Mouse (Mus musculus) cerebellum, adult 18-20 months (tissue): ENCODE results near the gene Tlx3.

ENCODE experiments used
- DNase-seq, 2 experiments: peaks; one replicate each; pipeline ENCODE4 v3.0.0; 2021

Tlx3 gene

DNA sequence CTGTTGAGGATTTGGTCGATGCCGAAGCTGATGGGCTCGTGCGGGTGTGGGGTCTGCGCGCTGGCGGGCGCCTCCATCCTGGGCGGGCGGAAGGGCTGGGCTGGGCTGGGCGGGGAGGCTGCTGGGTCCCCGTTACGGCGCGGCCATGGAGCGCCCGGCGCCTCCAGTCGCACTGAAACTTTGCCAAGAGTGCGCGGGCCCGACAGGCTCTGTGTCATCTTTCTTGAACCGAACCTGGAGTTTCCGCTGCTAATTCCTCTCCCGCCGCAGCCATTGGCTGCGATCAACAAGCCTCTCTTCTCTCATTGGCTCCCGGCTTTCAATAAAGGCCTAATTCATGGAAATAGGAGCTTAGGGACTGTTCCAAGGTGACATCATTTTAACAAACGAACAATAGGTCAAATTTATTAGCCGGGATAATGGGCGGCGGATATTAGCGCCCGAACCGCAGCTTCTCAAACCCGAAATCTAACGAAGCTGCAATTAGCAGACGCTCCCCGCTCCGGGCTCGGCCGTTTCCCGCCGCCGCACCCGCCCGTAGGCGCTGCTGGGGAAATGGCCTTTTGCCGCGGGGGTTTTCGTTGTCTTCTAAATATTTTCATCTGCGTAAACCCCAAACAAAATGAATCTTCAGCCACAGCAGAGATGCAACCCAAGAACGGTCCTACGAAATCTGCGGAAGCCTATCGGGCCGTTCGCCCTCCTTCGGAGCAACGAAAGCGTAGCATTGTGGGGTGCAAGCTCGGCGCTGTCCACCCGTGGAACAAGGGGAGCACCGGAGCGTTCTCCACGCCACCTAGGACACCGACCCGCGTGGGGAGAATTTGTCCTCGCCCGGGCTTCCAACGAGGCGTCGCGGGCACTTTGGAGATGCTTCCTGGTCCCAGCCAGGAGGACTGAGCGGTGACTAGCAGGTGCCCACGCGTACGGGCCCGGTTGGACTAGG, at the start of gene Tlx3:
Tlx3 (minus strand) TSS at position 207 of the 946 bp plus-strand sequence.
- peak; percentile 84 to 89 for DNase-seq

DNA sequence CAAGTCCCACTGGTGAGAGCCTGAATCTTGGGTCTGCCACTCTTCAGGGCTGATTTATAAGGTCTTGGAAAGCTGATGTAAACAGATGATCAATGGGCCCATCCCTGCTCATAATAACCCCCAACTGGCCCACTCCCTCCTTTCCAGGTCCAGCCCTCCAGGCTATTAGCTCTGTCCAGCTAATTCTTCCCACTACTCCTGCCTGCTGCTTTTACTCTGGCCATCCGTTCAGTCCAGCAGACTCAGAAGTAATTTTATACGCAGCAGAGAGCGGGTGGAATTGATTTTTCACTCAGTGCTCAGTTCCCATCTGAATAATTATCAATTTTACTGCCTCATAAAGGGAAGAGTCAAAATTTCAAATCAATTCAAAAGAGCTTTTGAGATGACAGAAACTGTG, 36.9 kb upstream of the Tlx3 start:
- DNase-seq: no peak

DNA sequence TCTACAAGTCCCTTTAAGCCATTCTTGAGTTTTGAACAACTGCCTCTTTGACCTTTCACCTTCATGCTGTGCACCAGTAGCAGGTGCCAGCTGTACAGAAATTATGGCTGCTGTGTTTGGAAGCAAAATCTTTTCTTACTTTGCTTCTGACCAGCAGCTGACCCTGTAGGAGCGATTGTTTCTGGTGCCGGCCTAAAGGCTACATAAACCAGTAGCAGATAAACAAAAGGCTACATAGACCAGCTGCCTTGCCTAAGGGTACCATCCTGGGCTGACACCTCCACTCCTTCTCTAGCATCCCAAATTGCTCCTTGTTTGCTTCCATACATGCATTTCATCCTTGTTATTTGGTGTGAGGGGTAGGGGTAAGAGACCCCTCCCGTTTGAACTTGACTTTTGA, 30.7 kb upstream of the Tlx3 start:
- no peak for DNase-seq

DNA sequence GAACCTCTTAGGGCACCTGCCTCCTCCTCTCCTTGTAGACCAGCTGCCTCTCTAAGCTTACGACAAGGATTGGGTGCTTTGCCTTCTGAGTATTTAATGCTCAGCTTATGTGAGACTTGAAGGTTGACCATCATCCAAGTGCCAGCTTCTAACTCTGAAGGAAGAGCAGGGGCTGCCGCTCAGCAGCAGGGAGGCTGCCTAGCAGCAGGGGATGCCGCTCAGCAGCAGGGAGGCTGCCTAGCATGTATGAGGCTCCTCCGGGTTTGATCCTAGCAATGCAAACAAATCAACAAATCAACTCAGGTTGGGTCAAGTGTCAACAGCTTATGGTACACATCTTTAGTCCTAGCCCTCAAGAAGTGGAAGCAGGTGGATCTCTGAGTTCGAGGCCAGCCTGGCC, 28.7 kb upstream of the Tlx3 start:
- no peak for DNase-seq

DNA sequence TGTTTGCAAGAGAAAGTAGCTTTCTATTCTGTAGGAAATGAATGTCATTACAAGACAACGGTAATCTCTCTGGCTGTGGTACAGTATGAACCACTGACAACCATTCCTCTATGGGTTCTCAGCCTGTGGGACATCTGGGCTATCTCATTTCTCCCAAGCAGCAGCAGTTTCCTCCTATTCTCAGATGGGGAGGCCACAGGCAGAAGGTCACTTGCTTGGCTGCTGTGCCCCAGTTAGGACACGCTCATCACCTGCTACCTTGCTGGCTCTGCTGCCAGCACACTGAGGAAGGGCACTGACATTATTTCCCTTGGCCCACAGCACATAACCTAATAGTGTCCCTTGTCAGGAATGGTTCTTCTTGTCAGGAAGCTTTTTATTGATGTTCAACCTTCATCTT, 24.8 kb upstream of the Tlx3 start:
- DNase-seq: no peak

DNA sequence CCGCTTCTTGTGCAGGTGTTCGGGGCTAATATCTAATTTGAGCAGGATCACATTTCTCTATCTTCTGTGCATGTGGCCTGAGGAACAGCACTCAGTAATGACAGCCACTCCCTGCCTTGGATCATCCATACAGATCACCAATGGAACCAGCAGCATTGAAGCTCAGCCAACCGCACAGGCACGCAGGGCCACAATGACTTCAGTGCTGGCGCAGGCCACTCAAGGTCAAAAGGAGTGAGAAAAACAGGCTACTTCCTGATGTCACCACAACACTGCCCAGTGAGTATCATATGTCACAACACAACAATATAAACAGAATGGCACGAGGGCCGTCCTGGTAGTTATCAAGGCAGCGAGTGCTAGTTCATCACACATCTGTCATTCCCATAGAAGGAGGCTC, 23.1 kb upstream of the Tlx3 start:
- no peak for DNase-seq

DNA sequence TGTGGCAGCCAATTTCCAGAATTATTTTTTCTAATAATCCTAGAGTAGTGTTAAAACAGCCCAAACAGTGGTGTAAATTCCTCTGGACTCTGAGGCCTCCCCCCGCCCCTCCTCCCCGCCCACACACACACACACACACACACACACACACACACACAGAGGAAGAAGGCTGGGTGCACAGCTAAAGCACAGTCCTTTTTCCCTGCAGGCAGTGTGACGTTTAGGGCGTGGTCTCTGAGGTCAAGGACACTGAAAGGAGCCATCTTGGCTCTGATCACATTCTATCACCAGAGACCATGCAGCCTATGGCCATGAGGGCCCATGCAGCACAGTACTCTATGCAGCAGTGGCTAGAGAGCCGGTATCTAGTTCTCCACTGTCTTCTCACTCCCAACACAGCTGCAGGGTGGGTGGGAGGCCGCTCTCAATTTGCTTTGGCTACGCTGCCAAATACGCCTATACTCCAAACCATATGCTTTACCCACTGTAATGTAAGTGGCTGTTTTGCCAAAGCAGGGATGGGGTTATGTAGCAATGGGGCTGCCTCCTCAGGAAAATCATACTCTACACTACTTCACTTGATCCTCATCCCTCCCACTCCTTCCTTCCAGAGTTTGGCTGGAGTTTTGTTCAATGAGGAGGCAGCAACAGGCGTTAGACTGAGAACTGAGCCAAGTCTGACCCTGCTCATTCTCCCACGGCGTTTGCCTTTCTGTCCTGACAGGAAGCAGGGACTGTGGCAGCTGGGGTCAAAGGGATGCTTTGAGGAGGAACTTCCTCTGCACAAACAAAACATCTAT, 18.4 kb upstream of the Tlx3 start:
- no peak for DNase-seq

DNA sequence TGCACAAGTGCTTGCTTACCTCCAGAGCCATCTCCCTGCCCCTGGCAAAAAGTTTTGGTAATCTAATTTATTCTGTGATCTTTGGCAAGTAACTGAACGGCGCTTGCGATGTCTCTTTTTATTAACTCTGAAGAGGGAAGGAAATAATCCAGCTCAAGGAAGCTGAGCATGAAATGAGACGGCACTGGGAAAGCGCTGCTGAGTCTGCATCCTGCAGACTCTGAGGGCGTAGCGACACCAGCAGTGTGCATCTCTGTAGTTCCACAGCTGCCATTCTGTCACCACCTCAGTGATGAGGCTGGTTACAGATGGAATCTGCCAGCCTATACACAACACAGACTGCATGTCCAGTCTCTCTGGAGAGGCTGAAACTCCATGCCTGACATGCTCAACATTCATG, 17.4 kb upstream of the Tlx3 start:
- DNase-seq: no peak

DNA sequence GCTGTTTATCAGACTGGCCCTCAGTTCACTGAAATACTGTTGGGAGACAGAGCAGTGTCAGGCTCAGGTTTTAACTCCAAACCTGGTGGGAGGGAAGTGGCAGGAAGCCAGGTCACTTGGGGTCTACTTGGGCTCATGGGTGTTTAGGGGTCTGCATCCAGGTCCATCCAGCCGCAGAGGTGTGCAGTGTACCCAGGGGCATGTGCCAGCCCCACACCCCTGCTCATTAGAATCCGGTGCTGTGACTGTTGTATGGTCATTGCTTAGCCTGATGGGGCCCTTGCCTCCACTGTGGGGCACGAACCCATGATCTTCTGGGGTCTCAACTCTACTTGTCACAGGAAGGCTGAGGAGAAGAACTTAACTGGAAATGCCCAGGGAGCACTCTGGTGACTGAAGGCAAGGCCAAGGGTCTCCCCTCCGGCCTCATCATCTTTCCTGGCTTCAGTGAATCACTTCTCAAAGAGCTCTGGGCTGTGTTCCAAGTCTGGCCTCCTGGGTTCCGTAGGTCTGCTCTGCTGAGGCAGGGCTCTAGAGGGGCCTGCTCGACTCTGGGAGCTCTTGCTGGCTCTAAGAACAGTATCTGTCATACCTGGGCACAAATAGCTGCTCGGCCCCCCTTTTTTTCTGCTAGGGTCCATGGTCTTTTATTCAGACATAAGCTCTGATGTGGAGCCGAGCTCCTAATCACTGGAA, 14.1 kb upstream of the Tlx3 start:
- DNase-seq: peak; percentile 58 to 70

DNA sequence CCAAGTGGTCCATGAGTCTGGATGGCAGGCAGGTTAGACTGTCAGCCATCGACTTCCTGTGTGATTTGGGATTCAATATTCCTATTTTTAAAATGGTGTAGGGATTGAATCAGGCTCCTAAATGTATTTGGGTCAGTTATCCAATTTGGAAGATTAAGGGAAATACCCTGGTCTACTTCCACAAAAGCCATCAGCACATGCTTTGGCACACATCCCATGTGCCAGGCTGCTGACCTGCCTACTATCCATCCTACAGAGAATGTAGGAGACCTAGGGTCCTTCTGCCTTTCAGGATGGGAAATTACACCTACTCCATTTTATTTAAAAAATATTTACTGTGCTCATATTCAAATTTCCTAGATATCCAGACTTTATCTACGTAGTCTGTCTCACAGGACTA, 4.0 kb upstream of the Tlx3 start:
- DNase-seq: peak; percentile 34 to 39

DNA sequence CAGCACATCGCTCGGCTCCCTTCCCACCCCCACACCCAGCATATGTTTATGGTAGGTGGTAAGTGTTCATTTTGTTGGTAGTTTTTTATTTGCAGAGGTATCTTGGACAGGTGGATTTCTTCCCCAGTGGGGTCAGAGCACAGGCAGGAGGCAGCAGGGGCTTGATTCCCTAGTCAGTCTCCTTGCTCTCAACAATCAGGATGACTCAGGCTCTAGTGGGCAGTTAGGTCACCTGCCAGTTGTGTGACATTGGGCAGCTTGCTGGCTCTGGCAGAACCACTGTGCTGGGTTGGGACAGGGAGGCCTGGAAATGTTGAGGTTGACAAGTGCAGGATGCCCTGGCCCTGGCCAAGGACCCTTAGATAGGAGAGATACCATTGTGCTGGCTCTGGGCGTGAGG, 1.6 kb upstream of the Tlx3 start:
- DNase-seq: peak in 1 of 2 experiments; percentile 28

DNA sequence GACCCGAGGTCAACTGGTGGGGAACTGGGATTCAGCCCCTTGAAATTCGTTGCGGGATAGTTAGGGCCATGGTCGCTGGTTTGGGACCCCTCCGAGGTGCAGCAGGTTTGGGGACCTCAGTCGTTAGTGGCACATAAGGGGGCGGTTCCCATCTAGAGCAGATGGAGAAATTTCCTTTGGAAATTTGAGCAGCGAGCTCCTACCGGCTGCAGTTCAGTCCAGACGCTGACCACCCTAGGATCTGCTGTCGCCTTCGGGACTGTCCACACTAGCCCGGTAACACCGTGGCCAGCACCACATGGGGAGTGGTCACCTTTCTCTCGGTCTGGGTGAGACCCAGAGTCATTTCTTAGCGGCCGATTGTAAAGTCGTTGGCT, 928 bp upstream of the Tlx3 start:
- peak; percentile 27 to 39 for DNase-seq

DNA sequence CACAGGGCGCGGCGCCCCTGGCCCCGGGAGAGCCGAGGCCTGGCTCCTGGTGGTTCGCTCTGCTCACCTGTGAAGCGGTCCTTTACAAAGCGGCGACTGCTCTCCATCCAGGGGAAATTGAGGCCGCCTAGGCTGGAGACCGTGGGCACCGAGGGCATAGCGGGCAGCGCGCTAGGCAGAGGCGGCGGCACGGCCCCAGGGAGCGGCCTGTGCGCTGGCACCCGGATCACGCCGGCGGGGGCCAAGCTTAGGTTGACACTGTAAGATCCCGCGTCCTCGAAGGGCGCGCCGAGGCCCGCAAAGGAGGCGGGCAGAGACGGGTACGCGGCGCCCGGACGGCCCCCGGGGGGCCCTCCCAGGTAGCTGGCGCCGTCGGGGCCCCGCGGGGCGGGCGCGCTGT, 417 bp downstream of the Tlx3 start:
- peak in 1 of 2 experiments; percentile 56 for DNase-seq

DNA sequence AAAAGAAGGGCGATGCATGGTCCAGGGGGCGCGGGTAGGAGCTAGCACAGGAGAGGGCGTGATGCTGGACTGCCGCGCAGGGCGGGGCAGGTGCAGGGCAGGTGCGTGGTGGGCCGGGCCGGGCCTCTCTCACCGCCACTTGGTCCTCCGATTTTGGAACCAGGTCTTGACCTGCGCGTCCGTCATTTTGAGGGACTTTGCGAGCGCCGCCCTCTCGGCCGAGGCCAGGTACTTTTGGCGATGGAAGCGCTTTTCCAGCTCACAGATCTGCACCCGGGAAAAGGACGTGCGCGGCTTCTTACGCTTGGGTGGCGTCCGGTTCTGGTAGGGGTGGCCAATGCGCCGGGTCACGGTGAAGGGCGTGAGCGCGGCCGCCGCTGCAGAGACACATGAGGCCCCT, 1.1 kb downstream of the Tlx3 start:
- DNase-seq: peak; percentile 70 to 72

DNA sequence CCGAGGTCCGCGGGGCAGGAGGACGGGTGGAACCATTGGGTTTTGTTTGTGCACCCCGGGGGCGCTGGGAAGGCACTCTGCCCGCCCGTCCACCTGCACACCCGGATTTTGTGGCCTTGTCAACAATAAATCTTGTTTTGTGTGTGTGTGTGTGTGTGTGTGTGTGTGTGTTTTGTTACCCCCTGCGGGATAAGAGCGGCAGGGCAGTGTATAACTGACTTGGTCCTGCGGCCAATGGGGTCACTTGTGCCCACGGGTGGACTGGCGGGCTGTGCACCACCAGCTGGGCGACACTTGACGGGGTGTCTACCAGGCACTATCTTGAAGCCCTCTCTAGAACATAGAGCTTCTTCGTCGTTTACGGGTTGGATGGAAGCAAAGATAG, 1.8 kb downstream of the Tlx3 start:
- no peak for DNase-seq

DNA sequence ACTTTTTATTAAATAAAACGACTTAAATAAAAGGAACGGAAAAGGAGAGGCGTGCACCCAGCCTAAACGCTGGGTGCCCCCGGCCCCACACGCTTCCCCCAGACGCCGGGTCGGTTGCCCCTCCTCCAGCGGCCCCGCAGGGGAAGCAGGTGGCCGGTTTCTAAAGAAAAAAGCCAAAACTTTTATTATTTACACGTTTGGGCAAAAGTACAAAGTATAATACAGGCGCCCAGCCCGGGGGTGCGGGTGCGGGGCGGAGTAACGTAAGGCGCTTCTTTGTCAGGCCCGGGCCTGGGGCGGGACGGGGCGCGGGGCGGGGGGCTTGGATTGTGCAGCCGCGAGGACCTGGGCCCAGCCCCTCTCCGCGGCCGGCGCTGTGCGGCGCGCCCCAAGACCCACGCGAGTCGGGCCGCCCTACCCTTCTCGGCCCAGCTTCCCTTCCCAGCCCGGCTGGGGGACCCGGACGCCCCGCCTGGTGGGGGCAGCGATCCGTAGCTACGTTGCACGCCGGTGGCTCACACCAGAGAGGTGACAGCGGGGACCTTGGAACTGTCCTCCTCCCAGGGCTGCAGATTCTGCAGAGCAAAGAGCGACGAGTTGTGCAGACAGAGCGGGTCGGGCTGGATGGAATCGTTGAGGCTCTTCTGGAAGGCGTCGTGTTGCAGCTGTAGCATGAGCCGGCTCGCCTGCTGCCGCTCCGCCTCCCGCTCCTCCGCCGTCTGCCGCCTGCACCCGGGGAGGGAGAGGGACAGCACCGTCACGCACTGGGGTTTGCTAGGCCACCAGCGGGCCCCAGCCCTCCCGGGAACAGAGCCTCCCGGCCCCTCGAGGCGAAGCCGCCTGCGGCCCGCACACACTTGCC, 2.4 kb downstream of the Tlx3 start:
- peak; percentile 39 to 63 for DNase-seq

DNA sequence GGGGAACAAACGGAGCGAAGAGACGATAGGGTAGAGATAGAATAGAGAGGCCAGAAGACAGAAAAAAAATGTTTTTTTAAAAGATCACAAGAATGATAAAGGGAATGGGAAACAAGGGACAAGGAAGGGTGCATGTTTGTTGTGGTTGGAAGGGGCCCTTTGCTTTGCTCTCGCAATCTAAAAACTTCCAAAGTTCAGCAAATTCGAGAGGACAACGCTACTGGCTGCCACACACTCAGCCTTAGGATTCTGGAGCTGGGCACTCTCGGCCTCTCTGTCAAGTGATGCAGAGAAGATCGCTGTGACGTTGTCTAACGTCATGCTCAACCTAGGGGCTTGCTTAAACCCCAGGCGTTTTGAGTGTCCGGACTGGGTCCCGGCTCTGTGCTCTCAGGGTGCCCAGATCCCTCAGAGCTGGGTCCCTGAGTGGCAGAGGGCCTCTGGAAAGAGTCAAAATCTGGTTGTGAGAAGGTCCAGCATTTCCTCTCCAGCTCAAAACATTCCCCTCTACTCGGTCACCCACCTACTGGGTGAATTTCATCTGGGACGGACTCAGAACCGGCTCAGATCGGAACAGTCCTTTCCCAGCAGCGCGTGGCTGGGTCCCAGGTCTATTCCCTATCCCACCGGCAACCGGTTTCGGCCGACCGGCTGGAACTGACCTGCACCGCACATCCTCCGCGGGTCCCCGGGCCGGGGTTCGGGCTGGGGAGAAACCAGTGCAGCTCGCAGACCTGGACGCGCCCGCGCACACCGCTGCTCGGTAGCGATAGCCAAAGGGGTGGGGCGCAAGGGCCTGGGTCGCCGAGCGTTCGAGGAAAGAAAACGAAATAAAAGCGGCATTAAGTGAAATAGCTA, 3.3 kb downstream of the Tlx3 start:
- peak; percentile 37 to 56 for DNase-seq

DNA sequence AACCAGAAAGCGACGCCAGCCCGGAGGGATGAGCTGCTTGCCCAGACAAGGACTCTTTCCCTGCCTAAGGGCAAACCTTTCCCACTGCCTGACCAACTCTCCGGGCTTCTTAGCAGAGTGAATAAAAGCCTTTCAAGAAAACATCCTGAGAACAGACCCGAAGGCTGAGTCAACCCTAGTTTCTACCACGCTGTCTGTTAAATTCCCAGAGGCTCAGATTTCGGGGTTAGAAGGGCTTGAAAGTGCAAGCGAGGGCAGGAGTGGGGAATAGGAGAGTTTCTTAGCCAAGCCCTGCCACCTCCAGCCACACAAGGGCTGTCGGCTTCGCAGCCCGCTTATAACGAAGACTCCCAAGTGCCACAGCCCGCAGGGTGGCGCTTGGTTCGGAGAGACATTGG, 4.3 kb downstream of the Tlx3 start:
- peak in 1 of 2 experiments; percentile 43 for DNase-seq

DNA sequence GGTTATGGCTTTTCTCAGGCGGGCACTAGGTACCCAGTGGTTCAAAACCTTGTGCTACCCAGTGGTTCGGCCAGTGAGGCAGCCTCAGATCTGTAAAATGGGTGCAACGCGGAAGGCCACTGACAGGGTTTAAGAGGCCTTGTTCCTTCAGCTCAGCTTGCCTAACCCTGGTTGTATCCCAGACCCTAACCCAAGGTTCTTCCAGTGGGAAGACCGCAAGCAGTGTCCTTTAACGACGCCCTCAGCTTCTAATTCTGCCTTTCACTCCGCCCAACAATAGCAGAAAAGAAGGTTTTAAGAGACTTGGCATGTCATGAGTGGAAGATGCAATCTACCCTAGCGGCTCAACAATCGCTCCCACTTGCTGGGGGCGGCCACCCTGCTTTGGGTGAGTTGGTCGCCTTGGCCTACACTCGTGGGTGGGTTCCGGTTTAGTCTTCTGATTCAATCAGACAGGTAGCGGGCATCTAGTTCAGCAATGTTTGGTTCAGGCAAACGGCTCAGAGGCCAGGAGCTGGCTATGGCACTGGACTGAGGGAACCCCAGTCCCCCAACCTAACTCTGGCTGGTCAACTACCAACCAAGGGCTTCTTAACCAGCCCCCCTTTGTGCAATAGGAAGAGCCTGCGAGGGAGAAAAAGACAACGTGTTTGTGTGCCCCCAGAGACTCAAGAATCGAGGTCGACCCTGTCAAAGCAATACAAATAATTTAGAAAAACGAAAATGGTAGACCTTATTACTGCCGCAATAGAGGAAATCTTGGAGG, 4.9 kb downstream of the Tlx3 start:
- peak in 1 of 2 experiments; percentile 25 for DNase-seq

DNA sequence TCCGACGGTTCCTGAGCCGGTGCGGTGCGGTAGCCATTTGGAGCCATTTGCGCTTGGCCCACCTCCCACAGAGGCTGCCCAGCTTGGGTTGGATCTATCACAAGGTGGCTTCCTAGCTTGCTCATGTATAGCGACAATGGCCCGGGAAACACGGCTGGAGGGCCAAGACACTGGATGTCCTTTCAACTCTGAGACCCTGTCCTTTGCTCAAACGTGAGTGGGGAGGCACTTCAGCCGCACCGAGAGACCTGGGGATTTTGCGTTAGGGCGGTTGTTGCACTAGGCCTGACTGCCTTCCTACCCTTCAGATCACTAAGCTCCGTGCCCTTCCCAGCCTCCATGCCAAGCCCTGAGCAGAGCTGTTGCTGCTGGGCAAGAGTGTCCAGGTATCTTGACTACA, 5.7 kb downstream of the Tlx3 start:
- peak; percentile 49 to 51 for DNase-seq

DNA sequence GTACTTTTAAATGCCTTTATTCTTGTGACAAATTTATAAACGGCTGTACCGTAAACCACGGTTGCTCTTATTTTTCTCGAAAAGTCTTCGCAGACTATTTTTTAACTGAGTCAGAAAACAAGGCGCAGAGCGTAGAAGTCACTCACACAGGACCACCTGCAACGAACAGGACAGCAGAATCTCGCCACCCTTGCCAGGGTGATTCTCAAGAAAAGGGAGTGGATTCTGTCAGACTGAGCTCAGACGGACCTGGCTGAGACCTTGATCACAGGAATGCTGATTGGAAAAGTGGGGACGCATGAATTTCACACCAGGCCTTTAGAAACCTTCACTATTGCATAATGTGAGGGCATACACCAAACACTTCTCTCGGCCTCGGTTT, 6.3 kb downstream of the Tlx3 start:
- DNase-seq: no peak
